Mouse (Mus musculus): ENCODE data around the gene Podn.

Podn gene

DNA sequence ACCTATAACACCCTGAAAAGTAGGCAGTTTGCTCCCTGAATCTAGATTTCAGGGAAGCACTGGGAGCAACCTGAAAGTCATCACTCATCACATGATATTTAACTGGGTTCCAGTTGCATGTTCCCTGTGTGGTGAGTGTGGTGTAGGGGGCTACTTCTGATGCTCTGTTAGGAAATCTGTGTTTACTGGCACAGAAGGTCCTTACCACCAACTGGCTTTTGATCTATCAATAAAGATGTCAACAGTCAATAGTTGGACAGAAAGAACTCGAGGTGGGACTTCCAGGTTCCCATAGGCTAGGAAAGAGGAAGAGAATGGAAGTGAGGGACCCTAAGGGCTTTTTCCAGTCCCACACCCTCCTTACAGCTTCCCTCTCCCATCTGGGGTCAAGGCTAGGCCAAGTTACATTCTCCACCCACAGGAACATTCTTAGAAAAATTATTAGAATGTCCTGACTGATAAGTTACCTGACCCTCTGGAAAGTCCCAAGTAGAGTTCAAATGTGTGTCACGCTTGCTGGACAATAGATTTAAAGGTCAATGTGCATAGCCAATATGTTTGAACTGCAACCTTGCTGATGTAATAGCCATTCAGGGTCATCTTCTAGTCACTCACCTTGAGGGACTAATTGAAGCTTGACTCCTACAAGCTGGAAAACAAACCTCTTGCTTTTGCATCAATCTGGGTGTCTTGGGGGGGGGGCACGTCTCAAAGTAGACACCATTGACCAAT, 18.9 kb downstream of the Podn start:
- no peak for DNase-seq

DNA sequence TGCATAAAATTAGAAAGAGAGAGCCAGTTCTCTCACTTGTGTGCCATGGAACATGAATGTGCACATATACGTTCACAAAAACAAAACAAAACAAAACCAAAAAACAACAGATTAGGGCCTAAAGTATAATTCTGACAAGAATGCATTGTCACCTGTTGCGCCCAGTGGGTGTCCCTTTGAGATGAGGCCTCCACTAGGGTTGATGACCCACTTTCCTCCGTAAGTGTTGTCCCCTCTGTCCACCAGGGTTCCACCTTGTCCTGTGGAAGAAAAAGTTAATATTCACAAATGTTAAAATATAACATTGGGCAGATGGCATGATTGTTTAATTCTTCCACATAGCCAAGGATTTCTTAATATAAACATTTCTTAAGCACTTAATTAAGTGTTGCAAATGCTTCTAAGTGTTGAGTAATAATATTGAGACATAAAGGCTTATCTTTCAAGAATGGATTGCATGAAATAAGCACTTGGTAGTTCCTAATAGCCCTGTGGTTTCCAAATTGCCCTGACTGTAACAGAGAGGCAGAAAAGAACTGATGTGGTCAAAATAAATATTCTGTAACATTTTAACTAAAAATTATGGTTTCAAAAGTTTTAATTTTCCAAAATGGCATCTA, 21.9 kb downstream of the Podn start:
- DNase-seq: no peak

DNA sequence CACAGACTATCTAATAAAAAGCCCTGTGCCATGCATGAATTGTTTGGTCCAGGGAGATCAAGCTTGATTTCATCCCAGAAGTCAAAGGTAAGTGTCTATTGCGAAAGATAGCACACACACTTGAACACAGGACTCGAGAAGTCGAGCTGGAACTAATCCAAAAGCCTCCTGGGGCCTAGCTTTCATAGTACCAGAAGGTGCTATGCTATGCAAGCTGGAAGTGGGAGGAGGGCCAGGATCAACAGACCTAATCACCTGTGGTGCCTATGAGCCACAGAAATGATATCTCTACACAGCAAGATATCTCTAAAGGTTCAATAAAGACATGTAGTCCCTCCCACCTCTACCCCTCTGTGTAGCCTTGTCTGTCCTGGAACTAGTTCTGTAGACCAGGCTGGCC, 24.2 kb downstream of the Podn start:
- DNase-seq: peak; percentile 55 to 65

DNA sequence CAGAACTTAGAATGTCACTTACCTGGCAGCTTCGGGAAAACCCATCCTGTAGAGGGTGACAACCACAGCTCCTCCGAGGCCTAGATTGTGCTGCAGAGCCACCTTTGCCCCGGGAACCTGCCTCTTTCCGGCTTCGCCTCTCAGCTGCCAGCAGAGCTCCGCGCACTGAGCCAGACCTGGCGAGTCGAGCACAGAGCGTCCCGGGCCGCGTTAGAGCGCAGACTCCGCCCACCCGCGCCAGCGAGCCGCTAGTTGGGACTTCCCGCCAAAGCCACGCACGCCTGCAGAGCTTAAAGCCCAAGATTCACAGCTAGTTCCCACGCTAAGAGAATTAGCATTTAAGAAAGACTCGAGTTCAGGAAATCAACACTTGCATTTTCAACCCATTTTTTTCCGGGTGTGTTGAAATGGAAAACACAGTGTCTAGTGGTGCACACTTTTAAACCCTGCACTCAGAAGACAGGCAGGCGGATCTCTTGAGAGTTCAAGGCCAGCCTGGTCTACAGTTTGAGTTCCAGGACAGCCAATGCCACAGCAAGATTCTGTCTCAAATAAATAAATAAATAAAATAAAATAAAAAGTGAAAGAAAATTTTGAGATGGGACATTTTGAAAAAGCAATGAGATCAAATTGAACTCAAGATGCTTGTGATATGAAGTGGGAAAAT, 24.9 kb downstream of the Podn start:
- DNase-seq: peak; percentile 97 to 98

DNA sequence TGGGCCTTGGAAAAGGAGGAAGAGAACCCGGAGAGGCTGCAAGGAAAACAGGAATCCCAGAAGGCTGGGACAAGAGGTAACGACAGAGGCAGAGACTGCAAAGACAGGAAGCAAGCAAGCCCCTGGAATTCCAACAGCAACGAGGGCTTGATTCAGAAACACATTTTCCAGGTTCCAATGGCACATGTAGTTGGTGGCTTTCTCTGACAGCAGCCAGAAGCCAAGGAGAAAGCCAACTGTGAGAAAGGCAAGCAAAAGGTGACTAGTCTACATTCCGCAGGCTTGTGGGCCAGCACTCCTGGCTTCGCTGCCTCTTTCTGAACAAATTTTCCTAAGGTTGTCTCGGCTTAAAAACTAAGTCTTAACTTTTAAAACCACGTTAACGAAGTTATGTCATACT, 25.5 kb downstream of the Podn start:
- DNase-seq: peak in 1 of 2 experiments; percentile 15

DNA sequence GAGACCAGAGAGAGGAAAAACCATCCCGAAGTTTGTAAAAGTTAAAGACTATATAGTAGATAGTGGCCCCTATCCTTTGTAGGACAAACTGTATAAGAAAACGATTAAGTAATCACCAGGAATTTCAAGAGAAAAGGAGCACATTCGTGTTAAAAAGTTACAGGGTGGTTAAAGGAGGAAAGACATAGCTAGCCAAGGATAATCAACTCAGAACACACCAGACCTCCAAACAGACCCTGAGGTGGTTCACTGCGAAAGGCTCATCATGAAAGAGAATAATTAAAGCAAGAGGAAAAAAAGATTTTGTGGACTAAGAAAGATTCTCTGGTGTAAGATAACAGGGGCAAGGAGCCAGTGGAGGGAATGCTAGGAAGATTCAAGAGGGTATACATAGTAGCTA, 26.0 kb downstream of the Podn start:
- peak in 1 of 2 experiments; percentile 17 for DNase-seq

DNA sequence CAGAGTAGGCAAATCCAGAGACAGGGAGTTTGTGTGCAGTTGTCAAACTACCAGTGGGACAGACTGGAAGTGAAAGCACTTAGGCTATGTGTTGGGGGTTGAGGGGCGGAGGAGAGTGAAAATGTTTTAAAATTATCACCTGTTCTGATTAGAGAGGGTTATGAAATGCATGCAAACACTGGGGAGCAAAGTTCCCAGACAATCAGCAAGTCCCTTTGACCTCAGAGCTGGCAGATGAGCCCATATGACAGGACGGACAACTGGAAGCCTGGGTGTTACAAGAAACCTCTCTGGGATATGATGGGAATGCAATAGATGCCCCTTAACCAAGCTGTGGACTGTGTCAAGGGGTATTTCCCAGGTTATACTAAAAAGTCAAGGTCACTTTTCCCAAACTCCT, 28.2 kb downstream of the Podn start:
- DNase-seq: peak; percentile 25 to 62

DNA sequence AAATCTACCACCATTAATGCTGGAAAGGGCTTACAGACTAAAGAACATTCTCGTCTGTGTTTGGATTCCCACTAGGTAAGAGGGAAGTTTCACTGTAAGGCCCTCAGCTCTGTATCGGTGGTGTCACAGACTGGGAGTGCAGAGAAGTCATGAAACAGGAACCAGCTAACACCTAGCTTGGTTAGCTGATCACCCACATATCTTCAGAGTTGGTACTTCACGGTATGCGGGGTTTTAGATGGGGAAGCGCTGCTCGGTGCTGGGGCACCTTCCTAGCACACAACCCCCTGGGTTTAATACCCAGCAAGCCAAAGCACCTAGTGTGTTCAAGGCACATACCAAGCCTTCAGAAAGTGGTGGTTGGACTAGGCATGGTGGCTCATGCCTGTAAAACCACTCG, 29.0 kb downstream of the Podn start:
- DNase-seq: no peak

DNA sequence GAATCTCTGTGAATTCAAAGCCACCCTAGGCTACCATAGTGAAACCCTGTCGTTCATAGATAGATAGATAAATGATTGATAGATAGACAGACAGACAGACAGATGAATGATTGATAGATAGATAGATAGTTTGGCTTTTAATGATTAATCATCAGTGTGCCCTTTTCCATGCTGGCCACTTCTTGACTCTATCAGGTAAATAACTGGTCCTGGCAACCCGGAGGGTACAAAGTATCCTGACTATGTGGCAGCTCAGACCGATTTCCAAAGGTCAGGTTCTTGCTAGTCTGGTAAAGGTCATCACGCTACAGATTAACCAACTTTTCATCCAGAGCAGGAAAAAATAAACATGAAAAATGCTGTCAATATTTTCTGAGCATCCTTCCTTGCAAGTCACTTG, 29.7 kb downstream of the Podn start:
- peak; percentile 68 to 86 for DNase-seq

DNA sequence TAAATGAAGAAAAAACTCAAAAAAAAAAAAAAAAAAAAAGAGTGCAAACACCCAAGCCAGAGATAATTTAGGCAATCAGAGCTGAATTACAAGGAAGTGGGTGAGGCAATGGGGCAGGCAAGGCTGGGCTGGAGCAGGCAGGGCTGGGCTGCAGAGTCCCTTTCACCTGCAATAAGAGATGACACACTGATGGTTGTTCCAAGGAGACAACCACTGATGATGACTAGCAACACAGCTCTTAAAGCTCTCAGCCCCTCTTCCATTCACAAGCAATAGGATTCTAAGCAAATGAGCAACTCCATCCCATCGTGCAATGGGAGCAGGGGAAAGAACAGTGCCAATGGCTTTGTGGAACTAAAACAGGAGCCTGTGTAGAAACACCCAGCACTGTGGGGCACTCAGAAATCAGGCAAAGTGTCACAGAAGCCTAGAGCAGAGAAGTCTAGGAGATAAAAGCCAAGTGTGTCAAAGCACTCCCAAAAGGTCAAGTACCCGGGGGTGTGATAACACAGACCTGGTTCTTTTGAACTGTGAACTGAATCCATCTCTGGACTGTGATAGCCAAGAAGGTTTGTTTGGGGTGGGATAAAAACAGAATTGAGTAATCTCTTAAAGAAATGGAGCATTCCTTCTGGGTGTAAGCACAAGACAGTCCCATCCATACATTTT, 30.9 kb downstream of the Podn start:
- DNase-seq: no peak

DNA sequence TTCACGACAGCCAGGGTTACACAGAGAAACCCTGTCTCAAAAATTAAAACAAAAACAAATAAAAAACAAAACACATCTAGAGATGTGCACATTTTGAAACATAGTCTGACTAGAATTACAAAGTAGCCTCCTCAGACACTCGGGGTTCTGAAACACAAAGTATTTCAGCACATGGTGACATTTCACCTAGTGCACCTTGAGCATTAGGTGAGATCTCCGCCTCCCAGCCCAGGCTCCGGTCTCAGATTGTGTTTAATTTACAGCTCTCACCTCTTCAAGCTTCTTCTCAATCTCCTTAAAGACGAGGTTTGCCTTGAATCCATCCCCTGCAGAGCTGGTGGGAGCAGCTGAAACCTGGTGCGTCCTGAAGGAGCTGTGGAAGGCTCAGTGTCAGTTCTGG, 32.6 kb downstream of the Podn start:
- peak; percentile 34 to 62 for DNase-seq

DNA sequence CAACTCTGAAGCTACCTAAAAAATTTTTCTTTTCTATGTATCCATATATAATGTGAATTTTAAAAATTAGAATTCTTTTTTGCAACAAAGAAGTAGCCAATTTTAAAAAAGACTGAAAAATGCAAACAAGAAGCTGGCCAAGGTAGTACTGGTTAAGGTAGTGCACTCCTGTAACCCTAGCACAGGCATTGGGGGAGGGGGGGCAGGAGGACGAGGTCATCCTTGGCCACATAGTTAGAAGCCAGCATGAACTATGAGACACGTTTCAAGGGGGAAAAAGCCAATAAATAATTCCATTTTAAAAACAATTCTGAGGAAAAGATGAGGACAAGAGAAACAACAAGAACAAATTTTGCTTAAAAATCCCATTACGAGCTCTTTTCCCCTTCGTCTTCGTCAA, 33.7 kb downstream of the Podn start:
- DNase-seq: no peak

DNA sequence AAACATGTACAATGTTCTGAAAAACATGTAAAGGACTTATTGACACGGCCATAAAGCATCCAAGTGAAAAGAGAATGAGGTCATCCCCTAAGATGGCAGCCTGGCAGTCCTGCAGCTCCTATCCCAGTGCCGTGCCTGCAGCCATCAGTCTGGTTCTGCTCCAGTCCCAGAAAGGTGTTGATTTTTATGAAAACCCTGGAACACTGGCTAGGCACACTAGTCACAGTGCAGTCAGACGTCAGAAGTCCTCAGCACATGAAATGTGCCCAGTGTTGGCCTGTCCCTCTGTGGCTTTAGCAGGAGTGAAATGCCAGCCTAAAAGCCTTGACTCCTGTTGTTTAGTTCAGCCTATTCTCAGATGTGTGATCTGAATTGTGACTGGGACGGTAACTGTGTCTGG, 35.5 kb downstream of the Podn start:
- no peak for DNase-seq

DNA sequence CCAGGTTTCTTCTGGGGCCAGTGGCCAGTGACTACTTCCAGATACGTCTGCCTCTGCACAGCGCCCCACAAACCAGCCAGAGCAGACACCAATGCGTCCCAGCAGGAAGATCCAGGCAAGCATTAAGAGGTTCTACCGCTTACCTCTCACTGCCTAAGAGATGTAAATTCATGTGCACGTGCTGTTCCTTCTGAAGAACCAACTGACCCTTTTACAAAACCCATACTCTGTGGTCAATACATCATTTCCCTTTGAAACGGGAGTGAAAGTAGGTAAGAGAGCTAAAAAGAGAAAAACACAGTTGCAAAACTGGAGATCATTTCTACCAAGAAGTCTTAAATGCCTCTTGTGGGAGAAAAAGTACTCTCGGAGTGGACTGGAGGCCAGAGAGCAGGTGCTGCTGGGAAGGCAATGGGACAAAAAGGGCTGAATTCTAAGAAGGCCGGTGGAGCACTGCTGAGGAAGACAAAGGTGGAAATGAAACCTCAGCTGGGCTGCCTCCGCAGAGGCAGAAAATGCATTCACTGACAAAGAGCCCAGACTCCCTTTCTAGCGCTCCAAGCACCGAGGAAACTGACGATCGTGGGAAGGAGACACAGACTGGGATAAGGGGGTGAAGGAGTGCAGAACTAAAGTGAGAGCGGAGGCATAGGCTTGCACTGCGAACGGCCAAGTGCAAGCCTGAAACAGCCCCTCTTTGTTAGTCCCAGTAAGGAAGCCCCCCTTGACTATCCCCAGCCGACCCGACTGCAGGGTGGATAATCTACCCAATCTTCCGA, 36.5 kb downstream of the Podn start:
- no peak for DNase-seq

DNA sequence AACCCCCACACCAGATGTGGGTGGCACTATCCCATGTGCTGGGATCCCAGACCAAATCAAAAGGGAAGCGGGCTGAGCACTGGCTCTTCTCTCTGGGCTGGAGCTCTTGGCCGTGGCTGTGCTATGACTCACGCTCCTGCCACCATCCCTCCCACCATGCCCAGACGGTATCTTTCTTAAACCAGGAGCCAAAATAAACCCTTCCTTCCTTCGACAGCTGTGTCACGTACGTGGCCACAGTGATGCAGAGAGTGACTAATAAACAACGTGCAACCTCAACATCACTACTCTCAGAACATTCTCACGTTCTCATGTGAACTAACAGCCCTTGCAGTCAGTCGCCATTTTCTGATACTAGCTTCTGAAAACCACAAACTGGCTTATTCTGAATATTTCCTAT, 38.1 kb downstream of the Podn start:
- DNase-seq: no peak

DNA sequence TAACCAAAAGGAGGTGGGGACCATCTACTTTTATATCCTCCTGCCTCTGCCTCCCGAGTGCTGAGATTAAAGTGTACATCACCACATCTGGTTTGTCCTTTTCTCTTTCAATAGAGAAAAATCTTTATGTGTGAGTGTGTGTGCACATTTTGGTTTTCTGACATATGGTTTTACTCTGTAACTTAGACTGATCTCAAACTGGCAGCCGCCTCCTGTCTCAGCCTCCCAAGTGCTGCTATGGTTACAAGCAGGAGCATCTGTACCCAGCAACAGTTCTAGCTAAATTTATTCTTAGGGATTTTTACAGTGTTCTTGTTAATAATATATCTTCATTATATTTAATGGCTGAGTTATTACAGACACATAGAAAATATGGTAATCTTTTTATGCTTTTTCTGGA, 39.0 kb downstream of the Podn start:
- no peak for DNase-seq

DNA sequence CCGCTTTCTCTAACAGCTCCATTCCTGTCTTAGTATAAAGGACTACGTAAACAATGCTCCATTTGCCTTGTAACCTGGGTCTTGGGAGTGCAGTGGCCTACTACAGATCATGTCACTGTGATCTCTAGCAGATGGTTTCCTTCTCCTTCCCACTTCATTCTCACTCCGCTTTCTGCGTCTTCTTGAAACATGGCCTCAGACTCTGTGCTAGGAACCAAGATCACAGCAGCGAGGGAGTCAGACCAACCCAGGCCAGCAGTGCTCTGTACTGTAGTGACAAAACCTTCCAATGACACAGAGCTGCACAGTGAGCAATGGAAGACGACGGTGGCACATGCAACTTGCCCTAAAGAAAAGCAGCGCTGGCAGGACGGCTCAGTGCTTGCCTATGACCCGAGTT, 40.4 kb downstream of the Podn start:
- DNase-seq: no peak

DNA sequence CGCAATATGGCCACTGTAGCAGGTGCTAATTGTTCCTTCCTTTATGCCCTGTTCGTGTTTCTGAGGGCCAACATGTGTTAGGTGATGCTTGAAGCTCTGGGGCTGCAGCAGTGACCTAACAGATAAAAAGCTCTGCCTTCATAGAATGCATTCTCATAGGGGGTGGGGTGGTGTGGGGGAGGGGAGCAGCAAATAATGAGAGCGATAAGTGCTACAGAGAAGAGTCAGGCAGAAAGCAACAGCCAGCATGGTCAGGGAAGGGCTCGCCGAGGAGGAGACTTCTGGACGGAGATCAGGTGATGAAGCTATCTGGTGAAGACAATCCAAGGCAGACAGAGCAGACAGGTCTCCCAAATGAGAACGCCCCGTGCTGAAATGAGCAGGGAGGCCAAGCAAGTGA, 43.6 kb downstream of the Podn start:
- no peak for DNase-seq

DNA sequence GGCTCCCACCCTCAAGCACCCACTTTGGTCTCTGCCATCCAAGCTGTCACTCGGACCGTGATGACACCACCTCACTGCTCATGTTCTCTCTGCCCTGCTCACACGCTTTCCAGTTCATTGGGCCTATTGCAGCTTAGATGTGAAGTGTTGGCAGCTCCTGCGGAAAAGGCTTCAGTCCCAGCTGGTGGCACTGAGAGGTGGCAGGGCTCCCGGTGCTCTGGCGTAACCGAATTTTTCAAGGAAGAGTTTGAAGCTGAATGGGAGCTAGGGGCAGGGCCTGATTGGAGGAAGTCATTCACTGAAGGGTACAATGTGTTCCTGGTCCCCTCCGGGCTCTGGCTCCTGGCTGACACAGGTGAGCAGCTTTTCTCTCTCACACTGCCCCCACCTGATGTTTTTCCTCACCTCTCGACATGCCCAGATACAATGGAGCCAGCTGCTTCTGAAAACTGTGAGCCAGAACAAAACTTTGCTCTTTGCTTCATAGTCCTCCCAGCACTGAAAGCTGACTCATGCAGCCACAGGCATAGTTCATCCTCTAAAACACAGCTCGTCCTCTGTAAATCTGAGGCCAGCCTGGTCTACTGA, 44.5 kb downstream of the Podn start:
- peak; percentile 5 to 65 for DNase-seq

DNA sequence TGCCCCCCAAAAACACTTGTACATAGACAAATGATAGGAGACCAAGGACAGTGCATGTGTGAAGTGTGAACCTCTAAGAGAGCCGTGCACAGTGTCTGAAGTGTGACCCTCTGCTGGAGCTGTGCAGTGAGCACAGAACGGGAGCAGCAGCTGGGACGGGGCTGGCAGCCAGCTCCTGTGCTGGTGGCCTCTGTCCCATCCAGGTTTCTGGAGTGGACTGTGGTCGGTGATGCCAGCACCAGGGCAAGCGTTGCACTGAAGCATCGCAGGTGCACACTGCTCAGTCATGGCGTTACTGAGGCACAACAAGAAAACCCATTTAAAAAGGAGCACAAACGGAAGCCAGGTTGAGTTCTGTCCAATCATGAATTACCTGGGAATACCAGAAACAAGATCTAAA, 50.1 kb downstream of the Podn start:
- DNase-seq: no peak

DNA sequence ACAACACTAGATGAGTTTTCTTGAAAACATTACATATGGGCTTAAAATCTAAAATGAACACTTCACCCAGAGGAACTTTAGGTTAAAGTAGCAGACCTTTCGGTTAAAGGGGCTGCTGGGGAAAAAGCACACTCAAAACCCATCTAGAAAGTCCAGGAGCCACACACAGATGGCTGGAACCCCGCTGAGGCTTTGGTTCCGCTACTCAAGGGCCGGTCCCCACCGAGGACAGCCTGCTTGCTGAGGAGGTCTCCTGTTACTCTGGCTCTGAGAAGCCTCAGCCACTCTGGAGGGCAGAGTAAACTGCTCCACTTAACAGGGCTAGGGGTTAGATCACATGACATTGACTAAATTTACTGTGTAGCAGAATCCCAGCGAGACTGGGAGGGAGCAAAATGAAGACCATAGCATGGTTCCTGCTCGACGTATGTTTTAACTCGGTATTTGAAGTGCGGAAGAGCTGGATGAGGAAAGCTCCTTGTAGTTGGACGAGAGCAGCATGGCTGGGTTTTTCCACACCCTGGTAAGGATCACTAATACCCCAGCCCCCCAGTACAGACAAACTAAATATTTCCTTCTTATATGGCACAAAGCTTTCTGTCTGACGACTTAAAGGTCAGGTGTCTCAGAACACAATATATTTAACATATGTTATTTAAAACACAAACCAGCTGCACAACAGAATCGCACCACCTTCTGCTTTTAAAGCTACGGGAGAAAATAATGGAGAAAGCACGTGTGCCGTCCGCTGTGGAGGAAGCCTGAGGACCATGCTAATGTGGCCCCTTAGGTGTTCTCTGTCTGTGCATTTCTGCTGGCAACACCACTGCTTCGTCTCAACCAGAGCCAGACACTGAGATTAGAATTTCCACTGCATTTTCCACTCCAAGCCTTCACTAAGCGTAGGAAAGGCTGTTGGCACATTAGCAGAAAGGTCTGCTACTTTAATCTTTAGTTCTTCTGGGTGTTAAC, 50.8 kb downstream of the Podn start:
- DNase-seq: no peak

Measured in kidney, postnatal 25 days (tissue).